Mouse (Mus musculus) liver, adult 2 months (tissue): ENCODE data around the gene Gm20388.

Experiments
- CTCF ChIP-seq: fragments of 200-500 bp; IDR thresholded peaks from 2 replicates; pipeline ENCODE4 v1.5.1; 2011; ENCODE audit warnings: low read depth, low read length, control low read depth
- POLR2A ChIP-seq: fragments of 200-500 bp; IDR thresholded peaks from 2 replicates; pipeline ENCODE4 v1.6.1; 2011; ENCODE audit warnings: low read length, control low read depth; ENCODE audit not compliant: insufficient read depth; ENCODE audit errors: extremely low read depth

GRCm38 (mm10) chr8:120308553-120308952, 397.9 kb downstream of the Gm20388 start:
- TF ChIP-seq POLR2A (no peak), CTCF (no peak)
